Mouse (Mus musculus) olfactory bulb, adult 2 months (tissue): ENCODE measurements at regions not wholly inside any gene's neighbourhood (a gene's known extent, or its start where the extent isn't known, plus 50 kb on each side); places are given as distances from the start of the nearest gene placed in this dataset.

Experiments
- H3K27ac ChIP-seq: fragments of 200-500 bp; 2 replicates; pipeline ENCODE4 v1.5.1; 2012; ENCODE audit warnings: low read depth, low read length; ENCODE audit not compliant: insufficient read depth
- H3K4me1 ChIP-seq: fragments of 200-500 bp; 2 replicates; pipeline ENCODE4 v1.6.1; 2012; ENCODE audit warnings: low read length; ENCODE audit not compliant: control insufficient read depth, insufficient read depth
- H3K4me3 ChIP-seq: fragments of 200-500 bp; 2 replicates; pipeline ENCODE4 v1.5.1; 2012; ENCODE audit warnings: mild to moderate bottlenecking, low read depth, low read length, moderate library complexity; ENCODE audit not compliant: insufficient read depth
- CTCF ChIP-seq: fragments of 200-500 bp; IDR thresholded peaks from 2 replicates; pipeline ENCODE4 v1.5.1; 2012; ENCODE audit warnings: low read depth, mild to moderate bottlenecking, low read length, moderate library complexity; ENCODE audit not compliant: insufficient read depth
- POLR2A ChIP-seq: fragments of 200-500 bp; IDR thresholded peaks from 2 replicates; pipeline ENCODE4 v1.6.1; 2012; ENCODE audit warnings: mild to moderate bottlenecking, low read depth, low read length, moderate library complexity; ENCODE audit not compliant: insufficient read depth
- WGBS: fragments of 180-500 bp; shearing (Covaris S2); methylation state at CpG from one replicate; pipeline ENCODE4 v1.1.7; 2018; 5-methylcytosine and 5-hydroxymethylcytosine counted together

DNA sequence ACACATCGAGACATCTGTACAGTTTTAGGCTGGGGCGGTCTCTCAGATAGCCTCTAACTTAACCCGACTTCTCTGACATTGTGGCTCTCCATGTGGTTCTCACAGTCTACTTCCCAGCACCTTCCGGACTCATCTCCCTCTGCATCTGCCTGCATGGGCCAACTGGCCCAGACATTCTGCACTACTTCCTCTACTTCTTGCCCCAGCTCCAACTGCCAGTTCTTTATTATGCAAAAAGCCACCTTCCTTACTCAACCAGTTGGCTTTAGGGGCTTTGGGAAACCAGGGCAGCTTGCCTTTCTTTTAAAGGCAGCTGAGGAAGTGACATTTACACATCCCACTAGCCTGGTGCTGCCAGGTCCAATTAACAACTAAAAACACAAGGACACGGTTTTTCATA lies 97.1 kb upstream of the Spdye4c start:
- 85% methylated on average over 5 of the region's 5 CpGs for WGBS
- H3K4me3 ChIP-seq = no peak overlapping the region
- TF ChIP-seq CTCF = no peak
- no peak for TF ChIP-seq POLR2A
- no peak overlapping the region for H3K27ac ChIP-seq
- H3K4me1 ChIP-seq = peaks cover 4% of the 10 kb centered on the region

- peaks cover 8% of the 10 kb centered on the region for H3K4me1 ChIP-seq
- 25% methylated on average over 3 of the region's 3 CpGs for WGBS
- TF ChIP-seq POLR2A (no peak), CTCF (no peak)
- H3K4me3 ChIP-seq = no peak overlapping the region
- no peak overlapping the region for H3K27ac ChIP-seq
Observed at GRCm38 (mm10) chr2:128497891-128498290, 93.1 kb upstream of the Spdye4c start.

- Histone ChIP-seq H3K4me1 (peaks cover 8% of the 10 kb centered on the region), H3K27ac (no peak overlapping the region), H3K4me3 (no peak overlapping the region)
- 49% methylated on average over 5 of the region's 5 CpGs for WGBS
- TF ChIP-seq CTCF (no peak), POLR2A (no peak)
Observed at GRCm38 (mm10) chr2:128498611-128499010, 92.4 kb upstream of the Spdye4c start.

DNA sequence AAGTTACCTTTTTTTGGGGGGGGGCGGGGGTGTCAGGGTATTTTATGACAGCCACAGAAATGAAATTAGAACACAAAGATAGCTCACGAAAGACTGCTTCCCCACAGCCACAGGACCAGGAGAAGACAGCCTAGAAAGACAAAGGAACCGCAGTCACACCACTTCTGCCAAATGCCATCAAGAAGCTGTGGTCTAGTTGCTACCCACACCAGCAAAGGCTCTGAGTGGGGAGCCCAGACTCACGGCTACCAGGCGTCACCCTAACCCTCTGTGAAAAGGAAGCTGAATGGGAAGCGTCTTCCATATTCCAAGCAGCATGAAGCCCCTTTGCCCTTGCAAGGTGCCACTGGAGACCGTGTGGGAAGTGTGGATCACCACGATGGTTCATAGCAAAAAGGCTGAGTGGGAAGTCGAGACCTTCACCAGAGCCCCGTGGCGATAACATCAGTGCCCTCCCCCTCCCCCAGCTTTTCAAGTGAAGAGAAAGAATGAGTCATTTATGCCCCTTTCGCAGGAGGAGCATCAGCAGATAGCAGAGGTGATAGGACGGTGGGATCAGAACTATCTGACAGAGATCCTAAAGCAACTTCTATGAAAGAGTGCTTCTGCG lies 91.3 kb upstream of the Spdye4c start:
- H3K4me3 ChIP-seq = no peak overlapping the region
- 83% methylated on average over 14 of the region's 14 CpGs for WGBS
- TF ChIP-seq CTCF = no peak
- H3K4me1 ChIP-seq = peaks cover 8% of the 10 kb centered on the region
- H3K27ac ChIP-seq = no peak overlapping the region

DNA sequence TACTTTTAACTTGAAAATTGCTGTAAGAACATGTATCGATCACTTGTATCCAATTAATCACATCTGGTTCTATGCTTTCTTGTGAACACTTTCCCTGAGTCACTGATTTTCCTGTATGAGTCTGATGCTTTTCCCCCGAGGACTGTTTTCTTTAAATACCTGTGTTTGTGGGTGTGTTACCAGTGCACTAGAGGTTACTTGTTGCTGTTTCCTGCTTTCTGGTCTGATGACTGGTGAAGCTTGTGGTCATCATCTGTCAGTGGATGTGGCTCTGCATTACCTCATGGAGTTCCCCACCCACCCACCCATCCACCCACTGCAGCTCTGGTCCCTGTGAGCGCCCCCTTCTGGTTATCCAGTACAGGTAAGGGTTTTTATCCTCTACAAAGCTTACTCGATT lies 88.3 kb upstream of the Spdye4c start:
- H3K27ac ChIP-seq = no peak overlapping the region
- 73% methylated on average over 4 of the region's 4 CpGs for WGBS
- H3K4me1 ChIP-seq = peaks cover 10% of the 10 kb centered on the region
- H3K4me3 ChIP-seq = no peak overlapping the region
- TF ChIP-seq POLR2A (no peak), CTCF (no peak)

DNA sequence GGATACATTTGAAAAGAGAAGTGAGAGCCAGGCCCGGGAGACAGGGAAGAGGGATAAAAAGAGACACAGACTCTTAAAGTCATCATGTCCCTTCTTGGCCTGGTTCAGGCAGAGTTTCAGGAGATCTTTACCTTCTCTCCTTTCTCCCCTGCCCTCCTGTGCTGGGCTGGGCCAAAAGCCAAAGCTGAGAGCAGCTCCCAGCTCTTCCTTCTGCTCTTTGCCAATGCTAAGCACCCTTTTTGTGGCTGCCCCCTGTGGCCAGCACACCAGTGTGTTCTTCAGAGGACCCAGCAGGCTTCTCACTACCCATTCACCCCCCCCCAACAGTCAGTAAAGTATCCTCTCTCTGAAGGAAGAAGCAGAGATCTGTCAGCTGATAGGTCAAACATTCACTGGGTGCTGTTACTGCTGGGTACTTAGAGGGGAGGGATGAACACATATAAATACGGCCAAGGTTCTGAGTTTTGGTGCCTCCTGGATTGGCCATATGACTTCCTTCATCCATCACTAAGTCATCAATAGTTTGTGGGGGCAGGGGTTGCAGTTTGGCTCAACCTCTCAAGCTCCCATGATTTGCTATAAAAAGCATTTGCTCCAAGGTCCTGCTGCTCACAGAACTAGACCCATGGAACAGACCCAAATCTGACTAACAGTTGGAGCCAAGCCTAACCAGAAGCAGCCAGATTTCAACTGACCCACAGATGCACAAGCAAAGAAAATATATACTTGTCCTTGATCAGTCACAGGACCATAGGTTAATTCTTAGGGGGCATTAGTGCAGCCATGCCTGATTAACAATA lies 87.7 kb upstream of the Spdye4c start:
- no peak for TF ChIP-seq POLR2A
- TF ChIP-seq CTCF = no peak
- 83% methylated on average over 2 of the region's 2 CpGs for WGBS

DNA sequence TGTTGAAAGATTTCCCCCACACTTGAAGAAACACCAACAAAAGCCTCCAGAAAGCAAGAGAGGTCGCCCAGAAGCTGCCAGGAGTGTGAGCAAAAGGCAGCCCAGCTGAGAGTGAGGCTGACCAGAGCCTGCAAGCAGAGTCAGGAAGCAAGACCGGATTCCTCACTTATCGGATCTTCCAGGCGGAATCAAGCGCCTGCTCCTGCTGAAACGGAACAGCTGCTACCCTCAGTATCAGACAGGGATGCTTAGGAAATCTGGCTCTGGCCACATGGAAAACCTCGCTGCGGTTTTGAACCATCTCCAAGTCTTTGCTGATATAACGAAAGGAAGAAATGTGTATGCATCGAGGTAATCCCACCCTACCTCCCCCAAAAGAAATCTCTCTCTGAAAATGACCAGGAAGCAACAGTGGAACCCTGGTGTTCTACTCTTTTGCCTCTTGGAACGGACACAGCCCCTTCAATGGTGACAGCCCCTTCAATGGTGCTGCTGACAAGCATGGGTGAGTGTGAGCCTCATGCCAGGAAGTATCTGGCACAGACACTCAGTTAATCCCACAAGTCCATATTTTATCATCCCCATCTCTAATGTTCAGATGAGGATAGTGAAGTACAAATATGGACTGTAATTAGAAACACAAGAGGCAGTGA lies 83.3 kb upstream of the Spdye4c start:
- WGBS = 39% methylated on average over 11 of the region's 11 CpGs
- H3K27ac ChIP-seq = no peak overlapping the region
- H3K4me3 ChIP-seq = no peak overlapping the region
- H3K4me1 ChIP-seq = 0 out of 2 replicates have a peak, but pooled peaks cover 3% of the 10 kb centered on the region
- TF ChIP-seq POLR2A (no peak), CTCF (no peak)

More for the DNA sequence above, 87.7 kb upstream of the Spdye4c start:
- Histone ChIP-seq H3K4me1 (peaks cover 7% of the 10 kb centered on the region), H3K27ac (no peak overlapping the region), H3K4me3 (no peak overlapping the region)

- 63% methylated on average over 2 of the region's 2 CpGs for WGBS
- Histone ChIP-seq H3K4me1 (0 out of 2 replicates have a peak, but pooled peaks cover 3% of the 10 kb centered on the region), H3K27ac (no peak overlapping the region), H3K4me3 (no peak overlapping the region)
- TF ChIP-seq POLR2A = no peak
Observed at GRCm38 (mm10) chr2:128508244-128508605, 82.8 kb upstream of the Spdye4c start.

GRCm38 (mm10) chr2:128511291-128511690 lies 79.7 kb upstream of the Spdye4c start:
- no peak for TF ChIP-seq CTCF
- TF ChIP-seq POLR2A = no peak
- WGBS = 80% methylated on average over 6 of the region's 6 CpGs
- no peak overlapping the region for H3K27ac ChIP-seq
- no peak overlapping the region for H3K4me3 ChIP-seq
- H3K4me1 ChIP-seq = 0 out of 2 replicates have a peak, but pooled peaks cover 3% of the 10 kb centered on the region
